Mouse (Mus musculus): Measurements from ENCODE around the gene Lrcol1.

Lrcol1 gene

DNA sequence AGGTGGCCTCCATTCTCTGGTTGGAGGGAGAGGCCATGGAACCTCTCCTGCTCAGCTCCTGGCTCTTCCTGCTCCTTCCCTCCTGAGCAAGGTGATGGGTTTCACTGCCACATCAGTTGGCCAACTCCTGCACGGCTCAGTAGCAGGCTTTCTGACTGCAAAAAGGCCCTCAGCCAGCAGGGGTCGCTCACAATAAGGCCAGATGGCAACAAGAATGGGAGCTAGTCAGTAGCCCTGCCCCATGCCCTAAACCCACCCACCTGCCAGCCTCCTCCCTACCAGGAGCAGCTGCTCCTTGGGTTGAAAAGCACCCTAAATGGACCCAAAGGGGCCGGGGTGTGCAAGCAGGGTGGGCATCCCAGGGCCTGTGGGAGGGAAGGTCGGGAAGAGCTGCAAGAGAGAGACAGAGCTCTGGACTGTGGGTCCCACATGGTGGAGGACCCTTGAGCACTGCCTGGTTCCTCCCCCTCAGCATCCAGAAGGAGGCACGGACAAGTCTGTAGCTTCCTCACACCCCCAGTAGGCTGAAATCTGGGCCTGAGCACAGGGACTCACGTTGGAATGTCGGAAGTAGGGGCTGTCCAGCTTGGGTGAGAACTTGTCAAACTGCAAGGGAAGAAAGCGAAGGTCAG, 32.4 kb downstream of the Lrcol1 start:
- Histone ChIP-seq H3K9me3 (ENCODE audit: low read length) (no peaks in the 10 kb centered on the region), H3K4me1 (replicated peaks; ENCODE audit: low read depth, low read length) (peaks cover 37% of the 10 kb centered on the region), H3K36me3 (ENCODE audit: insufficient read depth, low read length) (peaks cover 65% of the 10 kb centered on the region), H3K4me3 (replicated peaks; ENCODE audit: low read length) (peak overlapping the region; percentile 77), H3K27me3 (ENCODE audit: insufficient read depth, low read length) (no peaks in the 10 kb centered on the region)
- peak; percentile 89 for TF ChIP-seq CTCF (conservative IDR thresholded peaks at IDR 0.05; ENCODE audit: low read length)
- no peak for TF ChIP-seq NANOG (IDR thresholded peaks at IDR 0.05; ENCODE audit: borderline replicate concordance, low read length)

DNA sequence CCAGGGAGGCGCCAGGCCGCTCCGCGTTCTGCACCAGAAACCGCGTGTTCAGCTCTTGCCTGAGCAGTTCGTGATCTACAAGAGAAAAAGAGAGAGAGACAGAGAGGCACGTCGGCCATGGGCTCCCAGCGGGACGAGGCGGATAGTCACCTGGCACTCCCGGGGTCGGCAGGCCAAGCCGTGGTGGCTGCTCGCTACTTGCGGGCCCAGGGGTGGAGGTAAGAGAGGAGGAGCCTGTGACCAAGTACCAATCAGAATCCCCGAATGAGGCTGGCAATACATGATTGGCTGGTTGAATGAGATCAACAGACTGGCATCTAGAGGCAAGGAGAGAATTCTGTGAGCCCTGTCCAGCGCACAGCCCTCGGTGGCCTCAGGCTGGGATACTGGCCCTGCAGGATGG, 33.7 kb downstream of the Lrcol1 start:
- no peaks in the 10 kb centered on the region for H3K27me3 ChIP-seq (ENCODE audit: insufficient read depth, low read length)
- H3K4me1 ChIP-seq (replicated peaks; ENCODE audit: low read depth, low read length): peaks cover 37% of the 10 kb centered on the region
- TF ChIP-seq NANOG (IDR thresholded peaks at IDR 0.05; ENCODE audit: borderline replicate concordance, low read length): no peak
- TF ChIP-seq CTCF (conservative IDR thresholded peaks at IDR 0.05; ENCODE audit: low read length): no peak
- TF ChIP-seq POU5F1 (IDR thresholded peaks at IDR 0.05; ENCODE audit: borderline replicate concordance, low read length): no peak
- peak overlapping the region; percentile 77 for H3K4me3 ChIP-seq (replicated peaks; ENCODE audit: low read length)
- H3K9me3 ChIP-seq (ENCODE audit: low read length): no peaks in the 10 kb centered on the region
- peaks cover 68% of the 10 kb centered on the region for H3K36me3 ChIP-seq (ENCODE audit: insufficient read depth, low read length)

DNA sequence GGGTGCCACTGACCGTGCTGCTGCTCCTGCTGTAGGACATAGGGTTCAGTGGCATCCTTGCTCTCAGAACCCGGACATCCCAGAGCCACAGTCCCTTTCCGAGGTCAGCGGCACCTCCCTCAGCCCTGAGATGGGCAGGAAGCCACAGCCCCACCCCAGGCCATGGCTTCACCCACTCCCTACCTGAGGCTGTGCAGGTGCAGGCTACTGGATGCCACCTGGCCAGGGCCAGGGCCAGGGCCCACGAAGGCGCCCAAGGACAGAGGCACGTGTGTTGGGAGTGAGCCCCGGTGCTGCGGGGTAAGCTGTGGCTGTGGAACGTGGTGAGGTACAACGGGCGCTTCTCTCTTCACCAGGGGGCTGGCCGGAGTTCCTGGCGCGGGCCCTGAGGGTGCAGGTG, 34.6 kb downstream of the Lrcol1 start:
- H3K9me3 ChIP-seq (ENCODE audit: low read length): no peaks in the 10 kb centered on the region
- TF ChIP-seq POU5F1 (IDR thresholded peaks at IDR 0.05; ENCODE audit: borderline replicate concordance, low read length): no peak
- no peak for TF ChIP-seq NANOG (IDR thresholded peaks at IDR 0.05; ENCODE audit: borderline replicate concordance, low read length)
- no peak for TF ChIP-seq CTCF (conservative IDR thresholded peaks at IDR 0.05; ENCODE audit: low read length)
- peaks cover 37% of the 10 kb centered on the region for H3K4me1 ChIP-seq (replicated peaks; ENCODE audit: low read depth, low read length)
- peaks cover 67% of the 10 kb centered on the region for H3K36me3 ChIP-seq (ENCODE audit: insufficient read depth, low read length)
- peak overlapping the region; percentile 77 for H3K4me3 ChIP-seq (replicated peaks; ENCODE audit: low read length)
- no peaks in the 10 kb centered on the region for H3K27me3 ChIP-seq (ENCODE audit: insufficient read depth, low read length)

DNA sequence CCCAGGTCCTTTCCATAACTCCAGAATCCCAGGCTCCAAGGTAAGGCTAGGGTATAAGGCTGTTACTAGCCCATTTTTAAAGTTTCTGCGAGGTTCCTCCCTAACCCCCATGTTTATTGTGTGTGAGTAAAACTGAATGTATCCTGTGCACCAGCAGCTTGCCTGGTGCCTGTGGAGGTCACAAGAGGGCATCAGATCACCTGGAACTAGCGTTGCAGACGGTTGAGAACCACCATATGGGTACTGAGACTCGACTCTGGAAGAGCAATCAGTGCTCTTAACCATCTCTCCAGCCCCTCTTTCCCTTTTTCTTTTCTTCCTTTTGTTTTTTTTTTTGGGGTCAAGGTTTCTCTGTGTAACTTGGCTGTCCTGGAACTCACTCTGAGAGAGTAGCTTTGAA, 35.3 kb downstream of the Lrcol1 start:
- H3K27me3 ChIP-seq (ENCODE audit: insufficient read depth, low read length): peaks cover 4% of the 10 kb centered on the region; the same call in 1 of the 2 replicates
- H3K4me3 ChIP-seq (replicated peaks; ENCODE audit: low read length): no peak overlapping the region
- TF ChIP-seq POU5F1 (IDR thresholded peaks at IDR 0.05; ENCODE audit: borderline replicate concordance, low read length): no peak
- no peak for TF ChIP-seq CTCF (conservative IDR thresholded peaks at IDR 0.05; ENCODE audit: low read length)
- no peak for TF ChIP-seq NANOG (IDR thresholded peaks at IDR 0.05; ENCODE audit: borderline replicate concordance, low read length)
- H3K4me1 ChIP-seq (replicated peaks; ENCODE audit: low read depth, low read length): peaks cover 42% of the 10 kb centered on the region
- no peaks in the 10 kb centered on the region for H3K9me3 ChIP-seq (ENCODE audit: low read length)
- H3K36me3 ChIP-seq (ENCODE audit: insufficient read depth, low read length): peaks cover 66% of the 10 kb centered on the region

DNA sequence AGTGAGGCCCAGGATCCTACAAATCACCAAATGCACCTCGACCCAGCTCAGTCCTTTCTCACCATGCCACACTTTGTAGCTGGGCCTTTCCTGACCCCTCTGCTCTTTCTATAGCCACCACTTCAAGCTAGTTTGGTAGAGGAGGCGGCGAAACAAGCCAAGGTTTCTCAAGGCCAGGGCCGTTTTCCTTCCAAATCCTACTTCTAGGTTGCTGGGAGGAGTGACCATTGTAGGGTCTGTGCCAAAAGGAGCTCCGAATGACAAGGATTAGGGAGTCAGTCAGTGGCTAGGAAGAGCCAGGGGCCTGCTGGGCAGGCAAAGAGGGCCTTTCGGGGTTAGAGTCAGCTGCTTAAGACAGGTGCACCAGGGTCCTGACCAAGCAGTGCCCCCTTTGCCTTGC, 40.0 kb downstream of the Lrcol1 start:
- Histone ChIP-seq H3K36me3 (ENCODE audit: insufficient read depth, low read length) (peaks cover 53% of the 10 kb centered on the region), H3K9me3 (ENCODE audit: low read length) (no peaks in the 10 kb centered on the region), H3K4me3 (replicated peaks; ENCODE audit: low read length) (no peak overlapping the region), H3K4me1 (replicated peaks; ENCODE audit: low read depth, low read length) (peaks cover 32% of the 10 kb centered on the region), H3K27me3 (ENCODE audit: insufficient read depth, low read length) (peaks cover 22% of the 10 kb centered on the region)
- TF ChIP-seq CTCF (conservative IDR thresholded peaks at IDR 0.05; ENCODE audit: low read length) (no peak), NANOG (IDR thresholded peaks at IDR 0.05; ENCODE audit: borderline replicate concordance, low read length) (no peak), POU5F1 (IDR thresholded peaks at IDR 0.05; ENCODE audit: borderline replicate concordance, low read length) (no peak)

DNA sequence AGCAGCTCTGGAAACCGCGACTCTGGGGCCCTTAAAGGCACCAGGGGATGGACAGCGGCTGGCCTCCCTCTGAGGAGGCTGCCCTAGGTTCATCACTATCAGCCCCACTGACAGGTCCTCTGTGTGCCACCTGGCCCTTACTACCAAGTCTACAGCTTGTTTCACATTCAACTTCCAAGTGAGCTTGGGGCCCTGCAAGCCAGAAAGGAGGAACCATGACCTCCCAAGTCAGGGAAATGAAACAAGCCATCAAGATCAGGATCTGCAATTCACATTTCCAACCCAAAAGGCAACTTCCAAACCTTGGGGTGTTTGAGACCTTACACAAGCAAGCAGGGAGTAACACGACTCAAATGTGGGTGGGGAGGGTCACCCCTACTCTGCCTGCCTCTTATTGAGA, 40.7 kb downstream of the Lrcol1 start:
- Histone ChIP-seq H3K36me3 (ENCODE audit: insufficient read depth, low read length) (peaks cover 58% of the 10 kb centered on the region), H3K9me3 (ENCODE audit: low read length) (no peaks in the 10 kb centered on the region), H3K4me3 (replicated peaks; ENCODE audit: low read length) (no peak overlapping the region), H3K4me1 (replicated peaks; ENCODE audit: low read depth, low read length) (peaks cover 27% of the 10 kb centered on the region), H3K27me3 (ENCODE audit: insufficient read depth, low read length) (peaks cover 22% of the 10 kb centered on the region)
- no peak for TF ChIP-seq POU5F1 (IDR thresholded peaks at IDR 0.05; ENCODE audit: borderline replicate concordance, low read length)
- TF ChIP-seq CTCF (conservative IDR thresholded peaks at IDR 0.05; ENCODE audit: low read length): no peak
- TF ChIP-seq NANOG (IDR thresholded peaks at IDR 0.05; ENCODE audit: borderline replicate concordance, low read length): no peak

DNA sequence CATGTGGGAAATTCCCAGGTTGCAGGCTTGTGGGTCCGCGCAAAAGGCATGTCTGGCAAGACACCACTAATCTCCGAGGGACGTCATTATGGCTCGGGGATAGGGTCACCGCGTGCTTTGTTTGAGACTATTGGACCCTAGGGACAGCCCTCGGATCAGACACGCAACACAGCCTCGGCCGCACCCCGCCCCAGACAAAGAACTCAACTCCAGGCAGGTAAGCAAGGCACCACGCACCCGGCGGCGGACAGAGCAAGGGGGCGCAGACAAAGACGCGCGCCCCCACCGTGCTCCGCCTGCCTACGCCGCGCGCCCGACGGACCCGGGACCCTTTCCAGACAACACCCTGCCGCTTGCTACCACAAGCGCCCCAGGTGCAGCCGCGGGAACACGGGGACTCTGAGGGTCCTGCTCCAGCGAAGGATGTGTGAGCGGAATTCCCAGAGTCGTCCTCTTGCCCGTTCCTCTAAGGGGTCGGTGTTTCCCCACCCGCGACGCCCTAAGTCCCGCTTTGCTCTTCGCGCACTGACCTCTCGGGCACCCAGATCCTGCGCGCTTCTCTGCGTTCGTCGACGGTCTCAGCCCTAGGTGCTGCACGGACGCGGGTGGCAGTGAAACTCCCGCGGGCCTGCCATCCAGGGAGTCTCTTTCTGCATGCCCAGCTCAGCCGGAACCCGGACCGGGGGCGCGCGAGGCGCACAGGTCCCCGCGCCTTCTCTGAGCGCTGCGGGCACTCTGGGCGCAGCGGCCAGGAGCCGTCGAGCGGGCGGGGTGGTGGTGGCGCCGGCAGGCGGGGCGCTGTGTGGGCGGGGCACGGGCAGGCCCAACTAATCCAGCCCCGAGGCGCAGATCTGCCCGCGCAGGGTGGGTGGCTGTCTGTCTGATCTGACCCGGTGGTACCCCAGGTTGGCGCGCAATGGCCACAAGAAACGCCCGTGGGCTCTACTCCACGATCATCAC, 42.1 kb downstream of the Lrcol1 start:
- Histone ChIP-seq H3K4me1 (replicated peaks; ENCODE audit: low read depth, low read length) (peaks cover 27% of the 10 kb centered on the region), H3K36me3 (ENCODE audit: insufficient read depth, low read length) (peaks cover 65% of the 10 kb centered on the region), H3K9me3 (ENCODE audit: low read length) (no peaks in the 10 kb centered on the region), H3K27me3 (ENCODE audit: insufficient read depth, low read length) (peaks cover 22% of the 10 kb centered on the region), H3K4me3 (replicated peaks; ENCODE audit: low read length) (peak overlapping the region; percentile 92)
- TF ChIP-seq POU5F1 (IDR thresholded peaks at IDR 0.05; ENCODE audit: borderline replicate concordance, low read length): no peak
- no peak for TF ChIP-seq NANOG (IDR thresholded peaks at IDR 0.05; ENCODE audit: borderline replicate concordance, low read length)
- no peak for TF ChIP-seq CTCF (conservative IDR thresholded peaks at IDR 0.05; ENCODE audit: low read length)

DNA sequence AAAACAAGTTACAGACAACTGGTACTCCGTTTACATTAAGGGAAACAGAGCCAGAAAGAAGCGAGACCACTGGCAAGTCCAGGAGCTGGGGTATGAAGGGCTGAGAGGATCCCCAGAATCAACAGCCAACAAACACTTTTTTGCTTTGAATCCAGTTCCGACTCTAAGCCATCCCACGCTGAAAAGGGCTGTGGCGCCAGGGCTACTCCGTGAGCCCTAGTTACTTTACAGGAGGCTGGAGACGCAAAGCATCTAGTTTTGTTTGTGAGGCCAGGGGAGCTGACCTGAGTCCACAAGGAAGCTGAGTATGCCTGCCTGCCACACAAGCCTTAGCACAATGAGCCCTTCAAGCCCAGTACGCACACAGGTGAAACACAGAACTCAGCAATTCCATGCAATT, 42.8 kb downstream of the Lrcol1 start:
- TF ChIP-seq NANOG (IDR thresholded peaks at IDR 0.05; ENCODE audit: borderline replicate concordance, low read length) (no peak), CTCF (conservative IDR thresholded peaks at IDR 0.05; ENCODE audit: low read length) (no peak), POU5F1 (IDR thresholded peaks at IDR 0.05; ENCODE audit: borderline replicate concordance, low read length) (no peak)
- Histone ChIP-seq H3K4me3 (replicated peaks; ENCODE audit: low read length) (peak overlapping the region; percentile 92), H3K27me3 (ENCODE audit: insufficient read depth, low read length) (peaks cover 22% of the 10 kb centered on the region), H3K36me3 (ENCODE audit: insufficient read depth, low read length) (peaks cover 65% of the 10 kb centered on the region), H3K9me3 (ENCODE audit: low read length) (no peaks in the 10 kb centered on the region), H3K4me1 (replicated peaks; ENCODE audit: low read depth, low read length) (peaks cover 27% of the 10 kb centered on the region)
